ENCODE assay signal across 8 mouse cellular contexts in genomic region chr13:63331379-63331778, GRCm38 (mm10).
DNase-seq lines count a peak whose midpoint lies in the region; TF ChIP-seq lines count a peak whose summit lies in the region.

No protein-coding gene starts in this region.

- TF ChIP-seq EP300 in heart, adult 2 months (IDR thresholded peaks at IDR 0.05; ENCODE audit: insufficient read depth, low read depth, low read length): peak; percentile 55; the same call in 1 of the 2 replicates
- TF ChIP-seq EP300 in CH12.LX (IDR thresholded peaks at IDR 0.05; ENCODE audit: low read length): no peak

- no peaks in the 10 kb centered on the region for H3K27me3 ChIP-seq in heart, adult 2 months (ENCODE audit: control insufficient read depth, insufficient read depth, low read length)
- H3K27me3 ChIP-seq in CH12.LX (replicated peaks): no peaks in the 10 kb centered on the region

- 36% methylated on average over 4 of the region's 4 CpGs for WGBS in heart, adult 2 months

- TF ChIP-seq RAD21 in CH12.LX (IDR thresholded peaks at IDR 0.05; ENCODE audit: low read depth, low read length): peak; percentile 74

- in situ Hi-C loops in CH12.LX (cut with MboI; ENCODE audit: low pct_ligation_motif_present, low pct_unique_long_range_greater_than_20kb, low sequenced_read_pairs): loop anchor here (25.0 kb wide), 1 partner anchor 706 kb away; no protein-coding TSS in a partner anchor

- DNase-seq in heart, adult 2 months: peak; percentile 54 to 80
- no peak for DNase-seq in heart, postnatal 25 days (ENCODE audit: low spot score)
- peak; percentile 49 for DNase-seq in CH12.LX (ENCODE audit: extremely low read depth)
- DNase-seq in cerebellum, adult 18-20 months: peak; percentile 68 to 74
- DNase-seq in gastrocnemius, postnatal 10 days: peak; percentile 74
- peak; percentile 60 to 79 for DNase-seq in layer of hippocampus, adult 2 months (ENCODE audit: low spot score in 2 of 2)
- DNase-seq in lung, postnatal 36 days: peak; percentile 87
- DNase-seq in thymus, postnatal 14 days: peak; percentile 71

- H3K9me3 ChIP-seq in CH12.LX (replicated peaks; ENCODE audit: low read length): no peaks in the 10 kb centered on the region

- peaks cover 3% of the 10 kb centered on the region for H3K4me1 ChIP-seq in heart, adult 2 months (ENCODE audit: control insufficient read depth, insufficient read depth, low read length)
- no peaks in the 10 kb centered on the region for H3K4me1 ChIP-seq in CH12.LX (ENCODE audit: control insufficient read depth in 1 of 2, insufficient read depth in 2 of 2)

- H3K4me3 ChIP-seq in heart, adult 2 months: no peak overlapping the region
- H3K4me3 ChIP-seq in CH12.LX (replicated peaks in 1 of 3; ENCODE audit: low read depth in 2 of 3, low read length in 2 of 3, poor library complexity in 1 of 3): no peak overlapping the region
- H3K4me3 ChIP-seq in layer of hippocampus, adult 2 months: no peak overlapping the region

- TF ChIP-seq CTCF in heart, adult 2 months (IDR thresholded peaks at IDR 0.05): peak; percentile 97
- peak; percentile 48 to 82 for TF ChIP-seq CTCF in CH12.LX (conservative IDR thresholded peaks at IDR 0.05 in 1 of 2, IDR thresholded peaks at IDR 0.05 in 1 of 2; ENCODE audit: low read depth in 2 of 2, low read length in 2 of 2)
- TF ChIP-seq CTCF in layer of hippocampus, adult 2 months (conservative IDR thresholded peaks at IDR 0.05): peak; percentile 94

- no peak overlapping the region for H3K4me2 ChIP-seq in CH12.LX (ENCODE audit: insufficient read depth, low read depth, poor library complexity, severe bottlenecking)

- no peaks in the 10 kb centered on the region for H3K79me2 ChIP-seq in heart, adult 2 months (replicated peaks; ENCODE audit: control insufficient read depth, insufficient read depth, low read length)
- no peaks in the 10 kb centered on the region for H3K79me2 ChIP-seq in CH12.LX (replicated peaks; ENCODE audit: control insufficient read depth, extremely low read depth, insufficient read depth, poor library complexity, severe bottlenecking)

- TF ChIP-seq POLR2A in heart, adult 2 months (IDR thresholded peaks at IDR 0.05; ENCODE audit: insufficient read depth, low read depth, low read length): no peak
- TF ChIP-seq POLR2A in CH12.LX (IDR thresholded peaks at IDR 0.05; ENCODE audit: low read depth, low read length): no peak

- intact Hi-C loops in heart, adult 2 months (cut with DNase I): loop anchor here (5.0 kb wide), 2 partner anchors 94 to 194 kb away; no protein-coding TSS in a partner anchor
- intact Hi-C loops in heart, postnatal 25 days (cut with DNase I): loop anchor here (2.0 to 5.0 kb wide), 3 partner anchors 94 to 405 kb away; no protein-coding TSS in a partner anchor

- H3K9ac ChIP-seq in heart, adult 2 months (ENCODE audit: low read depth, low read length): no peak overlapping the region
- H3K9ac ChIP-seq in CH12.LX (ENCODE audit: insufficient read depth, low read depth): no peak overlapping the region

- peak overlapping the region; percentile 44; the same call in 1 of the 2 replicates for H3K27ac ChIP-seq in heart, adult 2 months
- no peak overlapping the region for H3K27ac ChIP-seq in CH12.LX (ENCODE audit: insufficient read depth, low read depth)
- H3K27ac ChIP-seq in layer of hippocampus, adult 2 months: peak overlapping the region; percentile 77; the same call in 1 of the 2 replicates

- dilution Hi-C loops in CH12.LX (cut with MboI; ENCODE audit: extremely low pct_ligation_motif_present, extremely low pct_unique_long_range_greater_than_20kb, low sequenced_read_pairs): no loop called here

- H3K36me3 ChIP-seq in heart, adult 2 months (ENCODE audit: control insufficient read depth, insufficient read depth, low read length): peaks cover 4% of the 10 kb centered on the region; the same call in 1 of the 2 replicates
- H3K36me3 ChIP-seq in CH12.LX (replicated peaks in 1 of 2; ENCODE audit: control insufficient read depth in 1 of 2, insufficient read depth in 1 of 2, low read length in 1 of 2): peaks cover 0 to 23% of the 10 kb centered on the region in 2 experiments

TF ChIP-seq in CH12.LX, 34 proteins besides CTCF, POLR2A, EP300 and RAD21:
- TF ChIP-seq ZC3H11A (IDR thresholded peaks at IDR 0.05; ENCODE audit: low read depth, low read length): peak; percentile 46
- no peak for TF ChIP-seq CHD1 (IDR thresholded peaks at IDR 0.05; ENCODE audit: low read depth, low read length)
- peak; percentile 87 for TF ChIP-seq SMC3 (IDR thresholded peaks at IDR 0.05; ENCODE audit: low read depth, low read length)
TF ChIP-seq in CH12.LX: peak in this region for 2.
